13 mouse cellular contexts compared by ENCODE assay signal in the genomic region with DNA sequence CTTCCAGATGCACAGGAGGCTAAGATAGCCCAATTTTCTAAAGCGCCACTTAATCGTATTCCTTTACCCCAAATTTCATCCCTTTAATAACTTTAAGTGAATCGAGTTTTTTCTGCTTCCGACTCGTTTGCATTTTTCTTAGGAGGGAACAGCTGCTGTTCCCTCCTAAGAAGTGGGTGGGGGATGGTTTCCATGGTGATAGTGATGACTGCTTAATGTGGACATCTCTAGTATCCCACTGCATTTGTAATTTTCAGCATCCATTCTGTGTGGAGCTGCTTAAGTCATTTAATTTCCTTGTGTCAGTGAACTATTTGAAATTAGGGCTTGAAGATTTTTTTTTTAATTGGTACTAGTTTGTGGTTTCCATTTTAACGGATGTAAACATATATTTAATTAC.
DNase-seq lines count a peak whose midpoint lies in the region; ATAC-seq lines count a peak whose summit lies in the region.
"Had no signal": no experiment of that assay in that cellular context is flagged by ENCODE, and none has a peak within 500 bp of the region (broad histone marks: within the 10 kb centered on the region; RNA-seq: fewer than 3 reads in every experiment).

No protein-coding gene starts in this region.

- H3K9ac ChIP-seq in hindbrain, embryonic 12.5 days = no peak overlapping the region
- no peak overlapping the region for H3K9ac ChIP-seq in hindbrain, embryonic 14.5 days
- no peak overlapping the region for H3K9ac ChIP-seq in neural tube, embryonic 12.5 days
- H3K9ac ChIP-seq in kidney, embryonic 14.5 days (ENCODE audit: low read depth, low read length) = no peak overlapping the region
- H3K9ac ChIP-seq: embryonic facial prominence, embryonic 13.5 days; lung, embryonic 15.5 days had no signal

- H3K36me3 ChIP-seq in hindbrain, embryonic 12.5 days = no peaks in the 10 kb centered on the region
- no peaks in the 10 kb centered on the region for H3K36me3 ChIP-seq in hindbrain, embryonic 14.5 days (replicated peaks; ENCODE audit: control insufficient read depth, insufficient read depth)
- no peaks in the 10 kb centered on the region for H3K36me3 ChIP-seq in neural tube, embryonic 12.5 days
- H3K36me3 ChIP-seq in kidney, embryonic 14.5 days (ENCODE audit: control insufficient read depth, insufficient read depth, low read length) = no peaks in the 10 kb centered on the region
- H3K36me3 ChIP-seq: embryonic facial prominence, embryonic 13.5 days; lung, embryonic 15.5 days had no signal

- DNase-seq in hindbrain, embryonic 14.5 days (ENCODE audit: low spot score) = no peak
- no peak for DNase-seq in neural tube, embryonic 10.5 days (ENCODE audit: extremely low spot score, low spot score)
- peak; percentile 10 to 18 for DNase-seq in frontal cortex, postnatal 10 days (ENCODE audit: low spot score in 2 of 2)
- peak; percentile 6 for DNase-seq in right cerebral cortex, postnatal 25 days
- no peak for DNase-seq in gastrocnemius, postnatal 14 days
- DNase-seq: cerebellum, adult 18-20 months; heart, postnatal 36 days; kidney, adult 18-20 months had no signal

- no peaks in the 10 kb centered on the region for H3K9me3 ChIP-seq in hindbrain, embryonic 12.5 days (replicated peaks)
- no peaks in the 10 kb centered on the region for H3K9me3 ChIP-seq in hindbrain, embryonic 14.5 days (ENCODE audit: control insufficient read depth, low read length)
- no peaks in the 10 kb centered on the region for H3K9me3 ChIP-seq in neural tube, embryonic 12.5 days
- H3K9me3 ChIP-seq in kidney, embryonic 14.5 days (ENCODE audit: control insufficient read depth, low read length) = no peaks in the 10 kb centered on the region
- H3K9me3 ChIP-seq: embryonic facial prominence, embryonic 13.5 days; lung, embryonic 15.5 days had no signal

- no peaks in the 10 kb centered on the region for H3K4me1 ChIP-seq in hindbrain, embryonic 12.5 days
- no peaks in the 10 kb centered on the region for H3K4me1 ChIP-seq in hindbrain, embryonic 14.5 days (replicated peaks; ENCODE audit: control insufficient read depth, insufficient read depth, low read length)
- H3K4me1 ChIP-seq in neural tube, embryonic 12.5 days = no peaks in the 10 kb centered on the region
- no peaks in the 10 kb centered on the region for H3K4me1 ChIP-seq in kidney, embryonic 14.5 days (ENCODE audit: control insufficient read depth, insufficient read depth, low read length)
- H3K4me1 ChIP-seq: embryonic facial prominence, embryonic 13.5 days; lung, embryonic 15.5 days had no signal

- H3K27ac ChIP-seq in hindbrain, embryonic 12.5 days = no peak overlapping the region
- H3K27ac ChIP-seq in hindbrain, embryonic 14.5 days = no peak overlapping the region
- H3K27ac ChIP-seq in neural tube, embryonic 12.5 days = no peak overlapping the region
- no peak overlapping the region for H3K27ac ChIP-seq in kidney, embryonic 14.5 days (ENCODE audit: low read depth, low read length)
- H3K27ac ChIP-seq: embryonic facial prominence, embryonic 13.5 days; lung, embryonic 15.5 days had no signal

- peak; percentile 64; the same call in 1 of the 2 replicates for ATAC-seq in hindbrain, embryonic 12.5 days (ENCODE audit: low FRiP score)
- ATAC-seq in hindbrain, embryonic 14.5 days (ENCODE audit: low FRiP score) = no peak
- ATAC-seq in neural tube, embryonic 12.5 days (ENCODE audit: low FRiP score, low read depth) = peak; percentile 61; the same call in 1 of the 2 replicates
- no peak for ATAC-seq in kidney, embryonic 14.5 days (ENCODE audit: low FRiP score, low TSS enrichment)

- H3K4me3 ChIP-seq in hindbrain, embryonic 12.5 days = no peak overlapping the region
- no peak overlapping the region for H3K4me3 ChIP-seq in hindbrain, embryonic 14.5 days (replicated peaks; ENCODE audit: low read length)
- H3K4me3 ChIP-seq in neural tube, embryonic 12.5 days = no peak overlapping the region
- no peak overlapping the region for H3K4me3 ChIP-seq in kidney, embryonic 14.5 days (ENCODE audit: low read length)
- H3K4me3 ChIP-seq: embryonic facial prominence, embryonic 13.5 days; lung, embryonic 15.5 days had no signal

- 77% methylated on average over 6 of the region's 6 CpGs for WGBS in hindbrain, embryonic 12.5 days
- WGBS in hindbrain, embryonic 14.5 days = 63% methylated on average over 6 of the region's 6 CpGs
- 70% methylated on average over 6 of the region's 6 CpGs for WGBS in neural tube, embryonic 12.5 days
- 86% methylated on average over 6 of the region's 6 CpGs for WGBS in kidney, embryonic 14.5 days

- no peak overlapping the region for H3K4me2 ChIP-seq in hindbrain, embryonic 12.5 days (replicated peaks)
- H3K4me2 ChIP-seq in hindbrain, embryonic 14.5 days (replicated peaks) = no peak overlapping the region
- H3K4me2 ChIP-seq in neural tube, embryonic 12.5 days (replicated peaks) = no peak overlapping the region
- H3K4me2 ChIP-seq in kidney, embryonic 14.5 days (replicated peaks; ENCODE audit: low read depth, low read length) = no peak overlapping the region
- H3K4me2 ChIP-seq: embryonic facial prominence, embryonic 13.5 days; lung, embryonic 15.5 days had no signal

- intact Hi-C loops in gastrocnemius, postnatal 14 days (cut with DNase I; ENCODE audit: low total_unique reads) = no loop called here

- no peaks in the 10 kb centered on the region for H3K27me3 ChIP-seq in hindbrain, embryonic 12.5 days
- no peaks in the 10 kb centered on the region for H3K27me3 ChIP-seq in hindbrain, embryonic 14.5 days (ENCODE audit: control insufficient read depth, insufficient read depth, low read length)
- no peaks in the 10 kb centered on the region for H3K27me3 ChIP-seq in neural tube, embryonic 12.5 days (replicated peaks)
- no peaks in the 10 kb centered on the region for H3K27me3 ChIP-seq in kidney, embryonic 14.5 days (ENCODE audit: control insufficient read depth, insufficient read depth, low read length)
- H3K27me3 ChIP-seq: embryonic facial prominence, embryonic 13.5 days; lung, embryonic 15.5 days had no signal

Comparison
In these comparisons a context has a peak if more than half of its experiments do, and no peak if none do; other contexts are left out.
1. ATAC-seq: peak in hindbrain, embryonic 12.5 days (single experiment) and neural tube, embryonic 12.5 days (single experiment); none in hindbrain, embryonic 14.5 days (single experiment) and kidney, embryonic 14.5 days (single experiment).
2. DNase-seq: peak in frontal cortex, postnatal 10 days (2 of 2) and right cerebral cortex, postnatal 25 days (single experiment); none in hindbrain, embryonic 14.5 days (single experiment), neural tube, embryonic 10.5 days (single experiment) and gastrocnemius, postnatal 14 days (single experiment).